Mouse (Mus musculus): ENCODE results near the gene Btbd3. TPM values are rescaled to one million over a fixed set of nuclear protein-coding genes. Genes with fewer than 3 reads are reported as not detected.
A peak's percentile ranks its signal among the peaks of the same experiment; 100 is the strongest.

Gene Btbd3
- polyA plus RNA-seq, 1 experiment from 2014 or later, result 26.6 TPM

GRCm38 (mm10) chr2:138431991-138432390 lies 175.6 kb downstream of the Btbd3 start:
- Histone ChIP-seq H3K27me3 (no peaks in the 10 kb centered on the region), H3K9ac (no peak overlapping the region), H3K4me2 (no peak overlapping the region), H3K9me3 (no peaks in the 10 kb centered on the region), H3K36me3 (no peaks in the 10 kb centered on the region), H3K27ac (no peak overlapping the region), H3K4me3 (no peak overlapping the region), H3K4me1 (replicated peaks) (0 out of 2 replicates have a peak, but pooled peaks cover 5% of the 10 kb centered on the region)
- WGBS, result 43% methylated on average over 2 of the region's 2 CpGs
- no peak for ATAC-seq (ENCODE audit: low FRiP score)

GRCm38 (mm10) chr2:138446466-138446865 lies 190.1 kb downstream of the Btbd3 start:
- Histone ChIP-seq H3K4me3 (no peak overlapping the region), H3K27me3 (no peaks in the 10 kb centered on the region), H3K4me2 (no peak overlapping the region), H3K36me3 (no peaks in the 10 kb centered on the region), H3K4me1 (replicated peaks) (no peaks in the 10 kb centered on the region; the same call in 1 of the 2 replicates), H3K9me3 (no peaks in the 10 kb centered on the region), H3K9ac (no peak overlapping the region), H3K27ac (no peak overlapping the region)
- no peak for ATAC-seq (ENCODE audit: low FRiP score)
- WGBS, result 54% methylated on average over 3 of the region's 3 CpGs

- Histone ChIP-seq H3K9ac (no peak overlapping the region), H3K27ac (peak overlapping the region; percentile 52; the same call in 1 of the 2 replicates), H3K4me3 (no peak overlapping the region), H3K4me2 (no peak overlapping the region), H3K27me3 (no peaks in the 10 kb centered on the region), H3K9me3 (no peaks in the 10 kb centered on the region), H3K36me3 (no peaks in the 10 kb centered on the region), H3K4me1 (replicated peaks) (no peaks in the 10 kb centered on the region; the same call in 1 of the 2 replicates)
- no peak for ATAC-seq (ENCODE audit: low FRiP score)
- WGBS, result 79% methylated on average over 7 of the region's 7 CpGs
Measured at GRCm38 (mm10) chr2:138446943-138447342, 190.6 kb downstream of the Btbd3 start.

- H3K4me2 ChIP-seq, result no peak overlapping the region
- no peak overlapping the region for H3K4me3 ChIP-seq
- no peak overlapping the region for H3K9ac ChIP-seq
- ATAC-seq (ENCODE audit: low FRiP score), result no peak
- H3K27me3 ChIP-seq, result no peaks in the 10 kb centered on the region
- 92% methylated on average over 3 of the region's 3 CpGs for WGBS
- H3K9me3 ChIP-seq, result no peaks in the 10 kb centered on the region
- H3K4me1 ChIP-seq (replicated peaks), result no peaks in the 10 kb centered on the region; the same call in 1 of the 2 replicates
- H3K36me3 ChIP-seq, result no peaks in the 10 kb centered on the region
- H3K27ac ChIP-seq, result no peak overlapping the region
Measured at GRCm38 (mm10) chr2:138447681-138448080, 191.3 kb downstream of the Btbd3 start.

- H3K27ac ChIP-seq, result no peak overlapping the region
- H3K4me2 ChIP-seq, result no peak overlapping the region
- H3K27me3 ChIP-seq, result no peaks in the 10 kb centered on the region
- H3K36me3 ChIP-seq, result no peaks in the 10 kb centered on the region
- WGBS, result 71% methylated on average over 22 of the region's 22 CpGs
- no peaks in the 10 kb centered on the region for H3K4me1 ChIP-seq (replicated peaks)
- H3K9ac ChIP-seq, result no peak overlapping the region
- ATAC-seq (ENCODE audit: low FRiP score), result no peak
- H3K4me3 ChIP-seq, result no peak overlapping the region
- no peaks in the 10 kb centered on the region for H3K9me3 ChIP-seq
Measured at GRCm38 (mm10) chr2:138468046-138468572, 211.7 kb downstream of the Btbd3 start.

GRCm38 (mm10) chr2:138473407-138473806 lies 217.0 kb downstream of the Btbd3 start:
- H3K27me3 ChIP-seq, result no peaks in the 10 kb centered on the region
- no peaks in the 10 kb centered on the region for H3K36me3 ChIP-seq
- no peak overlapping the region for H3K27ac ChIP-seq
- H3K4me2 ChIP-seq, result no peak overlapping the region
- no peak for ATAC-seq (ENCODE audit: low FRiP score)
- no peak overlapping the region for H3K4me3 ChIP-seq
- 79% methylated on average over 5 of the region's 5 CpGs for WGBS
- H3K4me1 ChIP-seq (replicated peaks), result no peaks in the 10 kb centered on the region
- no peaks in the 10 kb centered on the region for H3K9me3 ChIP-seq
- no peak overlapping the region for H3K9ac ChIP-seq

- Histone ChIP-seq H3K4me1 (replicated peaks) (no peaks in the 10 kb centered on the region), H3K4me3 (no peak overlapping the region), H3K4me2 (no peak overlapping the region), H3K27ac (no peak overlapping the region), H3K9me3 (no peaks in the 10 kb centered on the region), H3K9ac (no peak overlapping the region), H3K36me3 (no peaks in the 10 kb centered on the region), H3K27me3 (no peaks in the 10 kb centered on the region)
- no peak for ATAC-seq (ENCODE audit: low FRiP score)
- WGBS, result 93% methylated on average over 3 of the region's 3 CpGs
Measured at GRCm38 (mm10) chr2:138476486-138476885, 220.1 kb downstream of the Btbd3 start.

GRCm38 (mm10) chr2:138477278-138477677 lies 220.9 kb downstream of the Btbd3 start:
- Histone ChIP-seq H3K9ac (no peak overlapping the region), H3K4me3 (no peak overlapping the region), H3K4me1 (replicated peaks) (no peaks in the 10 kb centered on the region), H3K27ac (no peak overlapping the region), H3K27me3 (no peaks in the 10 kb centered on the region), H3K36me3 (no peaks in the 10 kb centered on the region), H3K4me2 (no peak overlapping the region), H3K9me3 (no peaks in the 10 kb centered on the region)
- no peak for ATAC-seq (ENCODE audit: low FRiP score)
- 94% methylated on average over 5 of the region's 5 CpGs for WGBS

GRCm38 (mm10) chr2:138482541-138482940 lies 226.2 kb downstream of the Btbd3 start:
- WGBS, result 86% methylated on average over 3 of the region's 3 CpGs
- H3K4me3 ChIP-seq, result no peak overlapping the region
- H3K4me2 ChIP-seq, result no peak overlapping the region
- no peaks in the 10 kb centered on the region for H3K36me3 ChIP-seq
- no peak for ATAC-seq (ENCODE audit: low FRiP score)
- no peak overlapping the region for H3K9ac ChIP-seq
- no peaks in the 10 kb centered on the region for H3K27me3 ChIP-seq
- H3K4me1 ChIP-seq (replicated peaks), result no peaks in the 10 kb centered on the region
- H3K9me3 ChIP-seq, result no peaks in the 10 kb centered on the region
- H3K27ac ChIP-seq, result no peak overlapping the region

- no peaks in the 10 kb centered on the region for H3K4me1 ChIP-seq (replicated peaks)
- no peaks in the 10 kb centered on the region for H3K9me3 ChIP-seq
- no peak overlapping the region for H3K9ac ChIP-seq
- no peak for ATAC-seq (ENCODE audit: low FRiP score)
- H3K4me3 ChIP-seq, result no peak overlapping the region
- H3K27me3 ChIP-seq, result no peaks in the 10 kb centered on the region
- 89% methylated on average over 4 of the region's 4 CpGs for WGBS
- no peak overlapping the region for H3K27ac ChIP-seq
- no peak overlapping the region for H3K4me2 ChIP-seq
- H3K36me3 ChIP-seq, result no peaks in the 10 kb centered on the region
Measured at GRCm38 (mm10) chr2:138484871-138485270, 228.5 kb downstream of the Btbd3 start.

GRCm38 (mm10) chr2:138490688-138491405 lies 234.5 kb downstream of the Btbd3 start:
- H3K9me3 ChIP-seq, result no peaks in the 10 kb centered on the region
- H3K9ac ChIP-seq, result no peak overlapping the region
- ATAC-seq (ENCODE audit: low FRiP score), result no peak
- 86% methylated on average over 2 of the region's 2 CpGs for WGBS
- H3K4me1 ChIP-seq (replicated peaks), result no peaks in the 10 kb centered on the region
- H3K4me2 ChIP-seq, result no peak overlapping the region
- no peaks in the 10 kb centered on the region for H3K27me3 ChIP-seq
- no peak overlapping the region for H3K27ac ChIP-seq
- H3K4me3 ChIP-seq, result no peak overlapping the region
- no peaks in the 10 kb centered on the region for H3K36me3 ChIP-seq

GRCm38 (mm10) chr2:138492176-138492575 lies 235.8 kb downstream of the Btbd3 start:
- ATAC-seq (ENCODE audit: low FRiP score), result no peak

GRCm38 (mm10) chr2:138503866-138504380 lies 247.6 kb downstream of the Btbd3 start:
- 92% methylated on average over 12 of the region's 12 CpGs for WGBS
- Histone ChIP-seq H3K9me3 (no peaks in the 10 kb centered on the region), H3K36me3 (no peaks in the 10 kb centered on the region), H3K27ac (no peak overlapping the region), H3K9ac (no peak overlapping the region), H3K4me2 (no peak overlapping the region), H3K4me3 (no peak overlapping the region), H3K27me3 (no peaks in the 10 kb centered on the region), H3K4me1 (replicated peaks) (no peaks in the 10 kb centered on the region)
- ATAC-seq (ENCODE audit: low FRiP score), result no peak

More at GRCm38 (mm10) chr2:138492176-138492575, 235.8 kb downstream of the Btbd3 start:
- Histone ChIP-seq H3K27me3 (no peaks in the 10 kb centered on the region), H3K36me3 (no peaks in the 10 kb centered on the region), H3K9ac (no peak overlapping the region), H3K4me2 (no peak overlapping the region), H3K9me3 (no peaks in the 10 kb centered on the region), H3K27ac (no peak overlapping the region), H3K4me1 (replicated peaks) (no peaks in the 10 kb centered on the region), H3K4me3 (no peak overlapping the region)
